Mouse (Mus musculus) kidney, adult 2 months (tissue): Measurements from ENCODE around the gene Zfp324. TPM values are rescaled to one million over a fixed set of nuclear protein-coding genes. Genes with fewer than 3 reads are reported as not detected.
A peak's percentile ranks its signal among the peaks of the same experiment; 100 is the strongest.

Source experiments
- DNase-seq: peaks from one replicate; pipeline ENCODE4 v3.0.0; 2021
- H3K27ac ChIP-seq: fragments of 200-500 bp; 2 replicates; pipeline ENCODE4 v1.5.1; 2012; ENCODE audit warnings: low read depth, low read length, control low read depth, inconsistent platforms; ENCODE audit not compliant: insufficient read depth
- H3K27me3 ChIP-seq: fragments of 200-500 bp; replicated peaks from 2 replicates; pipeline ENCODE4 v1.6.1; 2012; ENCODE audit warnings: mild to moderate bottlenecking, moderate library complexity, low read length, inconsistent platforms; ENCODE audit not compliant: control insufficient read depth, insufficient read depth
- H3K36me3 ChIP-seq: fragments of 200-500 bp; 2 replicates; pipeline ENCODE4 v1.6.1; 2012; ENCODE audit warnings: mild to moderate bottlenecking, moderate library complexity, low read length, inconsistent platforms; ENCODE audit not compliant: control insufficient read depth, insufficient read depth
- H3K4me1 ChIP-seq: fragments of 200-500 bp; 2 replicates; pipeline ENCODE4 v1.6.1; 2011; ENCODE audit warnings: low read length; ENCODE audit not compliant: control insufficient read depth, insufficient read depth
- H3K4me3 ChIP-seq: fragments of 200-500 bp; 2 replicates; pipeline ENCODE4 v1.5.1; 2011; ENCODE audit warnings: mild to moderate bottlenecking, low read depth, low read length, control low read depth; ENCODE audit not compliant: insufficient read depth
- CTCF ChIP-seq: fragments of 200-500 bp; conservative IDR thresholded peaks from 2 replicates; pipeline ENCODE4 v1.5.1; 2011; ENCODE audit warnings: low read depth, mild to moderate bottlenecking, control low read depth, low read length, moderate library complexity, mixed read lengths; ENCODE audit not compliant: insufficient read depth, insufficient read length
- POLR2A ChIP-seq: fragments of 200-500 bp; IDR thresholded peaks from one replicate; pipeline ENCODE4 v1.6.1; 2011; ENCODE audit warnings: low read depth, low read length, control low read depth
- WGBS: fragments of 180-500 bp; shearing (Covaris S2); methylation state at CpG from one replicate; pipeline ENCODE4 v1.1.7; 2018; 5-methylcytosine and 5-hydroxymethylcytosine counted together
- polyA plus RNA-seq: library from polyadenylated mRNA; depleted of rRNA; stranded (reverse); fragments of >200 nt; gene quantifications from 2 replicates; pipeline ENCODE4 v1.2.3, GENCODE M21; 2012

The Zfp324 gene
- polyA plus RNA-seq, 1 experiment = 4.8 TPM

DNA sequence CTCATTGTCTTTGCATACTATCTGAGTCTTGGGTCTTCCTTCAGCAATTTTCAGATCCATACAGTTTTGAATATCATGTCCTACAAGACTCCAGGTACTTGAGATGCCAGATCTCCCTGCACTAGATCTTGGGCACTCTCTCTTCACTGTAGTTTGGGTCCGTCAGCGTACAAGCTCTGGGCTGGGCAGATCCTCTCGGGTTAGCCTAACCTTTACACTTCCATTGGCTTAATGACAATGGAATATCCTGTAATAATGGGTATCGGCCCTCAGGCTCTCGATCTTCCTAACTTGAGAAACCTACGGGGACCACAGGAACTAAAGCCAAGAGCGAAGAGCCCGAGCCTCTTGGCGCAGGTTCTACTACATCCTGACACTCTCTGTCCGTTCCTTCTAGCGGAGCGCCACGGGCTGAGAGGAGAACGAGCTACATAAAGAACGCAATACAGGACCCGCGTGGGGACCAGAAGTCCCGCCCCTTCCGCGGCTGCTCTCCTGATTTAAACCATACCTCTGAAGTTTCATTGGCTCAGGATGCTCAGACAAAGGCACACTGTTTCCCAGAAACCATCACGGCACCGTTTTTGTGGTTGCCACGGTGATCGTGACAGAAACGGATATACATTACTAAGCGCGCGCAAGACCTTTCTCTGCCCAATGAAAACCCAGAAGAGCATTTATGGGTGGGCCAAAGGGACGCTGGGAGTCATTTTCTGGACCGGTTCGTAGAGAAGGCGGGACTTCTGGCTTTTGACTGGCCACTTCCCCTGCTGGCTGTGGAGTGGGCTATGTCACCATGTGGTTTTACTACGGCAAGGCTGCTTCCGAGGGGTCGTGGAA, 16.4 kb upstream of the Zfp324 start:
- H3K27ac ChIP-seq = peak overlapping the region; percentile 32; the same call in 1 of the 2 replicates
- WGBS = 6% methylated on average over 35 of the region's 35 CpGs
- TF ChIP-seq CTCF (no peak), POLR2A (no peak)
- no peaks in the 10 kb centered on the region for H3K4me1 ChIP-seq
- H3K27me3 ChIP-seq = no peaks in the 10 kb centered on the region
- H3K36me3 ChIP-seq = no peaks in the 10 kb centered on the region
- peak; percentile 98 for DNase-seq
- H3K4me3 ChIP-seq = peak overlapping the region; percentile 76

DNA sequence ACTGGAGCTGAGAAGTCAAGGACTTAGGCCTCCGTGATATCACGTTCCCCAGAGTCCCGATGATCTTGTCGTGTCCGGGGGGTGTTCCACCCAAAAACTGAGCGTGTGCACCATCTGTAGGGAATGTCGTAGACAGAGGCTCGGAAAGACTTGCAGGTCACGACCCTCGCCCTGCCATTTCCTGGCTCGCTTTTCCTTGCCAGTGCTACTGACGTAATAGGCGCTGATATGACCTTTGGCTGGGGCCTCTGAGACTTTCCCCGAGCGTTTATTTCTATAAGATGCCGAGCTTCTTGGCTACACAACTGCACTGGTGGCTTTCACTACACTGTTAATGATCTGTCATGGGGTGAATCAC, 15.8 kb upstream of the Zfp324 start:
- Histone ChIP-seq H3K27me3 (no peaks in the 10 kb centered on the region), H3K4me1 (no peaks in the 10 kb centered on the region), H3K36me3 (no peaks in the 10 kb centered on the region), H3K4me3 (peak overlapping the region; percentile 76), H3K27ac (peak overlapping the region; percentile 32; the same call in 1 of the 2 replicates)
- TF ChIP-seq POLR2A (no peak), CTCF (no peak)
- WGBS = 3% methylated on average over 16 of the region's 16 CpGs
- no peak for DNase-seq

DNA sequence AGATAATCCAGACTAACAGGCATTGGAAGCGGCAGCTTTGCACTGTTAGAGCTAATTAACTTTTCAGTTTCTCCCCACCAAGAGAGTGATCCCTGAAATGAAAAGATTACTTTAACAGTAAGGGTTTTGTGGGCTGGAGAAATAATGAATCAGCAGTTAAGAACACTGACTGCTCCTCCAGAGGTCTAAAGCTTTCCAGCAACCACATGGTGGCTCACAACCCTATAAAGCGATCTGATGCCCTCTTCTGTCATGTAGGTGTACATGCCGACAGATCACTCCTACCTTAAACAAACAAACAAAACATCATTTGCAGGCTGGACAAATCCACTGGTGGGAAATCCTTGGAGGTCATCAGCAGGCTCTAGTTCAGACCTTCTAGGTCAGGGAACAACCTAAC, 10.7 kb upstream of the Zfp324 start:
- TF ChIP-seq CTCF (0 out of 2 replicates have a peak, but pooled peaks have one; percentile 7), POLR2A (no peak)
- Histone ChIP-seq H3K4me1 (no peaks in the 10 kb centered on the region), H3K36me3 (no peaks in the 10 kb centered on the region), H3K27me3 (no peaks in the 10 kb centered on the region), H3K4me3 (no peak overlapping the region), H3K27ac (no peak overlapping the region)
- 39% methylated on average over 3 of the region's 3 CpGs for WGBS
- DNase-seq = no peak

DNA sequence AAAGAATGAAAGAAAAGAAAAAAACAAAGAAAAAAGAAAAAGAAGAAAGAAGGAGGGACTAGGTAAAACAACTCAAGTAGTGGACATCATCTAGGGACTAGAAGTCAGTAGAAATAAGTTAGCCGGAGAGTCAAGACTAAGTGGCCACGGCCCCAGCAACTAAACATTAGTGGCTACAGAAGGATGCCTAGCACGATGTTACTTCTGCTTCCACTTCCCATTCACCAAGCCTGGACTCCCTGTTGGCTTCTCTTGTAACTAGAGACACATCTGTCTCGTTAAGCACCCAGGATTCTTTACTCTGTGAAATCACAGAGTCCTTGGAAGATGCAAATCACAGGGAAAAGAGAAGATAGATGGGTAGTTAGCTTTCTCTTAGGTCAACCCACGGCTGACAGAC, 8.1 kb upstream of the Zfp324 start:
- WGBS = 67% methylated on average over 5 of the region's 5 CpGs
- TF ChIP-seq POLR2A (no peak), CTCF (no peak)

DNA sequence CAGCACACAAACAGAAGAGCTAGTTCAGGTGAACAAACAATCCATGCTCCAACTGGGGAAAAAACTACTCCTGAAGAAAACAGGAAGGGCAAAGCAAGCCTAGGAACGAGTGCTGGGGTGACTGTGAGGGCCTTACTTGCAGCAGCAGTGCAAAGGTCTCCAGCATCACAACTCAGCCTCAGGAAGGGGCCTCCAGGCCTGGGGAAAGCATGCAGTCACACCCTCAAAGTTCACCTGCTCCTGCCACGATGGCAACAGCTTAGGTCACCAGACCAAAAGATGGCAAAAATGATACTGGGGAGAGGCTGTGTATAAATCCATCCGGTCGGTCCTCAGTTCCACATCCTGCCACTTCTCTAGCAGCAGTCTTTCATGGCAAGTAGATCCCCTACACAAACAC, 6.7 kb upstream of the Zfp324 start:
- no peak overlapping the region for H3K27ac ChIP-seq
- WGBS = 79% methylated on average over 4 of the region's 4 CpGs
- no peak overlapping the region for H3K4me3 ChIP-seq
- H3K27me3 ChIP-seq = no peaks in the 10 kb centered on the region
- H3K36me3 ChIP-seq = no peaks in the 10 kb centered on the region
- DNase-seq = no peak
- H3K4me1 ChIP-seq = no peaks in the 10 kb centered on the region
- TF ChIP-seq POLR2A (no peak), CTCF (no peak)

More for the DNA sequence above, 8.1 kb upstream of the Zfp324 start:
- H3K27me3 ChIP-seq = no peaks in the 10 kb centered on the region
- no peak overlapping the region for H3K27ac ChIP-seq
- H3K4me1 ChIP-seq = no peaks in the 10 kb centered on the region
- no peaks in the 10 kb centered on the region for H3K36me3 ChIP-seq
- no peak for DNase-seq
- H3K4me3 ChIP-seq = no peak overlapping the region

DNA sequence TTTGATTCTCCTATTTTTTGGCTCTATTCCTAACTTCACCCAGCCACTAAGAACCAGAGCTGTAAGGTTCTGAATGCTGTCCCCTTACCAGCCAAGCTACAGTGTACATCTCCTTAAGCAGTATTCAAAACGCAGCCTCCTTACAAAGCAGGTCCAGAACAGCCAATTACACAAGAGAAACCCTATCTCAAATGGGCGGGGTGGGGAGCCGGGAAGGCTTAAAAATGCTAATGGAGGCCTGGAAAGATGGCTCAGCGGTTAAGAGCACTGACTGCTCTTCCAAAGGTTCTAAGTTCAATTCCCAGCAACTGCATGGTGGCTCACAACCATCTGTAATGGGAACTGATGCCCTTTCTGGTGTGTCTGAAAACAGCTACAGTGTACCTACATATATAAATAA, 5.9 kb upstream of the Zfp324 start:
- Histone ChIP-seq H3K27me3 (no peaks in the 10 kb centered on the region), H3K4me3 (no peak overlapping the region), H3K4me1 (no peaks in the 10 kb centered on the region), H3K36me3 (no peaks in the 10 kb centered on the region), H3K27ac (no peak overlapping the region)
- WGBS = 45% methylated on average over 4 of the region's 4 CpGs
- TF ChIP-seq POLR2A (no peak), CTCF (no peak)
- no peak for DNase-seq

DNA sequence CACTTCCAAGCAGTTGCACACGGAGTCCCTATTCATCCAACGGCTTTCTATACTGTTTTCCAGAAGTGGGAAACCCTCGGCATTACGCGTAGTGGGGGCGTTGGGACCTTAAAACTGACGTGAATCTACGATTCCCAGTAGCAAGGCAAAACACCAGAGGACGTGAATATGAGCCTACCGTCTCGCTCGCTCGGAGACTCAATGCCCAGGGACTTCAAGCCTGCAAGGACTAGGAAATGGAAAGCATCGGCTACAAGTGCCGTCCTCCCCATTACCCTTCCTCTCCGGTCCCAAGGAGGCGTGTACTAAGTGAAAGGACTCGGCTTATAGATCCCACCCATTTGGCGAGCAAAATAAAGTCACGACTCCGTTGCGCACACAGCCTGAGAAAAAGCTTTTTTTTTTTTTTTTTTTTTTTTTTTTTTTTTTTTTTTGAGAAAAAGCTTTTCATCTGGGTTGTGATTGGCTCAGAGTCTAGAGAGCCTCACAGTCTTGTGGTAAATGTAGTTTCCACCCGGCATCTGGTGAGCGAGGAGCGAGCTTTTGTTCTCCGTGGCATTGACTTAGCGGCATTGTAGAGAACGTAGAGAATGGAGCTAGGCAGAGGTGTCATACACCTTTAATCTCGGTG, 4.0 kb upstream of the Zfp324 start:
- H3K4me3 ChIP-seq = peak overlapping the region; percentile 68
- H3K27ac ChIP-seq = peak overlapping the region; percentile 75
- H3K36me3 ChIP-seq = no peaks in the 10 kb centered on the region
- 0 out of 2 replicates have a peak, but pooled peaks cover 3% of the 10 kb centered on the region for H3K4me1 ChIP-seq
- TF ChIP-seq POLR2A = no peak
- no peak for TF ChIP-seq CTCF
- 3% methylated on average over 29 of the region's 29 CpGs for WGBS
- DNase-seq = peak; percentile 68
- no peaks in the 10 kb centered on the region for H3K27me3 ChIP-seq
